Mouse (Mus musculus): ENCODE results near the gene Ctnna2. TPM values are rescaled to one million over a fixed set of nuclear protein-coding genes. Genes with fewer than 3 reads are reported as not detected.
A peak's percentile ranks its signal among the peaks of the same experiment; 100 is the strongest.

The Ctnna2 gene
- polyA plus RNA-seq, 1 experiment, result 86.0 TPM

DNA sequence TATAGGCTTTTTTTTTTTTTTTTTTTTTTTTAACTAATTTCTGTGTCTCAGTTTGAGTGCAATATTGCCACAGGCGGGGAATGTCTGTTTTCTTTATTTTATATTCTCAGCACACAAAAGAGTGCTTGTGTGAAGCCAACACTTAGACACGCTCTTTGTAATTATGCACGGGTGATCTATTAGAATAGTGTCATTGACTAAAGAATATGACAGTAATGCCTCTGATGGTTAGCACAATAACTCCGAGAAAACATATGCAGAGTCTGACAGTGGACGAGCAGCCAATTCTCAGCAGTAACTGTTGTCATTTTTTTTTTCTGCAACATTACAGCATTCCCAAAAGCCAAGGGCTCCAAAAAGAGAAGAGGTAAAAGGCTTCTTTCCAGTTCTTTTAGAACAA, 234.1 kb downstream of the Ctnna2 start:
- no peak overlapping the region for H3K27ac ChIP-seq (ENCODE audit: insufficient read depth, low read length)
- no peaks in the 10 kb centered on the region for H3K4me1 ChIP-seq (ENCODE audit: control insufficient read depth, insufficient read depth, low read length)
- TF ChIP-seq CTCF (IDR thresholded peaks at IDR 0.05; ENCODE audit: extremely low read depth, insufficient read depth, low read length) (no peak), POLR2A (IDR thresholded peaks at IDR 0.05; ENCODE audit: extremely low read depth, insufficient read depth, low read length) (no peak)
- H3K4me3 ChIP-seq (ENCODE audit: insufficient read depth, low read length), result no peak overlapping the region

- Histone ChIP-seq H3K4me3 (ENCODE audit: insufficient read depth, low read length) (no peak overlapping the region), H3K4me1 (ENCODE audit: control insufficient read depth, insufficient read depth, low read length) (peaks cover 1% of the 10 kb centered on the region; the same call in 1 of the 2 replicates), H3K27ac (ENCODE audit: insufficient read depth, low read length) (no peak overlapping the region)
- TF ChIP-seq POLR2A (IDR thresholded peaks at IDR 0.05; ENCODE audit: extremely low read depth, insufficient read depth, low read length) (no peak), CTCF (IDR thresholded peaks at IDR 0.05; ENCODE audit: extremely low read depth, insufficient read depth, low read length) (no peak)
These were observed 235.8 kb downstream of the Ctnna2 start for GRCm38 (mm10) chr6:77743651-77744050.

GRCm38 (mm10) chr6:77742988-77743387, 236.5 kb downstream of the Ctnna2 start:
- no peak for TF ChIP-seq CTCF (IDR thresholded peaks at IDR 0.05; ENCODE audit: extremely low read depth, insufficient read depth, low read length)
- TF ChIP-seq POLR2A (IDR thresholded peaks at IDR 0.05; ENCODE audit: extremely low read depth, insufficient read depth, low read length), result no peak
- Histone ChIP-seq H3K27ac (ENCODE audit: insufficient read depth, low read length) (no peak overlapping the region), H3K4me1 (ENCODE audit: control insufficient read depth, insufficient read depth, low read length) (peaks cover 2% of the 10 kb centered on the region; the same call in 1 of the 2 replicates), H3K4me3 (ENCODE audit: insufficient read depth, low read length) (no peak overlapping the region)

GRCm38 (mm10) chr6:77738640-77739039, 240.9 kb downstream of the Ctnna2 start:
- no peak overlapping the region for H3K4me3 ChIP-seq (ENCODE audit: insufficient read depth, low read length)
- TF ChIP-seq POLR2A (IDR thresholded peaks at IDR 0.05; ENCODE audit: extremely low read depth, insufficient read depth, low read length) (no peak), CTCF (IDR thresholded peaks at IDR 0.05; ENCODE audit: extremely low read depth, insufficient read depth, low read length) (no peak)
- H3K4me1 ChIP-seq (ENCODE audit: control insufficient read depth, insufficient read depth, low read length), result peaks cover 2% of the 10 kb centered on the region; the same call in 1 of the 2 replicates
- no peak overlapping the region for H3K27ac ChIP-seq (ENCODE audit: insufficient read depth, low read length)

GRCm38 (mm10) chr6:77724952-77725299, 254.6 kb downstream of the Ctnna2 start:
- H3K27ac ChIP-seq (ENCODE audit: insufficient read depth, low read length), result no peak overlapping the region

GRCm38 (mm10) chr6:77724042-77724951, 255.2 kb downstream of the Ctnna2 start:
- H3K4me1 ChIP-seq (ENCODE audit: control insufficient read depth, insufficient read depth, low read length), result peaks cover 3% of the 10 kb centered on the region; the same call in 1 of the 2 replicates
- no peak overlapping the region for H3K27ac ChIP-seq (ENCODE audit: insufficient read depth, low read length)
- TF ChIP-seq CTCF (IDR thresholded peaks at IDR 0.05; ENCODE audit: extremely low read depth, insufficient read depth, low read length) (no peak), POLR2A (IDR thresholded peaks at IDR 0.05; ENCODE audit: extremely low read depth, insufficient read depth, low read length) (no peak)
- no peak overlapping the region for H3K4me3 ChIP-seq (ENCODE audit: insufficient read depth, low read length)

More at GRCm38 (mm10) chr6:77724952-77725299, 254.6 kb downstream of the Ctnna2 start:
- Histone ChIP-seq H3K4me1 (ENCODE audit: control insufficient read depth, insufficient read depth, low read length) (peaks cover 3% of the 10 kb centered on the region; the same call in 1 of the 2 replicates), H3K4me3 (ENCODE audit: insufficient read depth, low read length) (no peak overlapping the region)
- TF ChIP-seq CTCF (IDR thresholded peaks at IDR 0.05; ENCODE audit: extremely low read depth, insufficient read depth, low read length) (no peak), POLR2A (IDR thresholded peaks at IDR 0.05; ENCODE audit: extremely low read depth, insufficient read depth, low read length) (no peak)

DNA sequence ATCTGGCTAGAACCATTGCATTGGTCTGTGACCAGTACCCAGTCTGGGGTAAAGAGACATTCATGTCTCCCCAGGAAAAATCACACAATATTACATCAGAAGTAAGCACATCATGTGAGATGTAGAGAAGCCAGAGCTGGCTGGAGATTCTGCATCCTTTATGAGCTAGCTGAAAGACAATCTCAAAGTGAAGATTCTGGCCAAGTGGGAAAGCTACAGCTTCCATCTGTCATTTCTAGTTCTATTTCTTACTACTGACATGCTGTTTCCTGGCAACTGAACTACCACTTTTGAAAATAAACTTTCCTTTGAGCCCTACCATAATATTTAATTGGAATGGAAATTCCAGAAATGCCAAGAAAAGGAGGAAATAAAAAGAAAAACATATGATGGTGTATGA, 285.4 kb downstream of the Ctnna2 start:
- Histone ChIP-seq H3K4me3 (ENCODE audit: insufficient read depth, low read length) (no peak overlapping the region), H3K27ac (ENCODE audit: insufficient read depth, low read length) (peak overlapping the region; percentile 93), H3K4me1 (ENCODE audit: control insufficient read depth, insufficient read depth, low read length) (peaks cover 3% of the 10 kb centered on the region; the same call in 1 of the 2 replicates)
- TF ChIP-seq CTCF (IDR thresholded peaks at IDR 0.05; ENCODE audit: extremely low read depth, insufficient read depth, low read length) (no peak), POLR2A (IDR thresholded peaks at IDR 0.05; ENCODE audit: extremely low read depth, insufficient read depth, low read length) (no peak)

DNA sequence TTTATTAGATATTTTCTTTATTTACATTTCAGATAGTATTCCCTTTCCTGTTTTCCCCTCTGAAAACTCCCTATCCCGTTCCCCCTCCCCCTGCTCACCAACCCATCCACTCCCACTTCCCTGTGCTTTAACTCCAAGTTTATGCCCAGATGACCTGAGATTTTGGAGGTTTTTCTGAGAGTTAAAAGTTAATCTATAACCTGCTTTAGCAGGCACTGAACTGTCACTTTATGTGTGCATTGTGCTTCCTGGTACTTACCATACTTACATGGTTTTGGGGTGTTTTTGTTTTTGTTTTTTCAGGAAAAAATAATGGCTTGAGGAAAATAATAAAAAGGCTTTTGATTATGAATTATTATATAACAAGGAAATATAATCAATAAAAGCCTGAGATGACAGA, 292.3 kb downstream of the Ctnna2 start:
- TF ChIP-seq CTCF (IDR thresholded peaks at IDR 0.05; ENCODE audit: extremely low read depth, insufficient read depth, low read length), result no peak
- no peak for TF ChIP-seq POLR2A (IDR thresholded peaks at IDR 0.05; ENCODE audit: extremely low read depth, insufficient read depth, low read length)
- Histone ChIP-seq H3K4me1 (ENCODE audit: control insufficient read depth, insufficient read depth, low read length) (no peaks in the 10 kb centered on the region), H3K4me3 (ENCODE audit: insufficient read depth, low read length) (no peak overlapping the region), H3K27ac (ENCODE audit: insufficient read depth, low read length) (no peak overlapping the region)

DNA sequence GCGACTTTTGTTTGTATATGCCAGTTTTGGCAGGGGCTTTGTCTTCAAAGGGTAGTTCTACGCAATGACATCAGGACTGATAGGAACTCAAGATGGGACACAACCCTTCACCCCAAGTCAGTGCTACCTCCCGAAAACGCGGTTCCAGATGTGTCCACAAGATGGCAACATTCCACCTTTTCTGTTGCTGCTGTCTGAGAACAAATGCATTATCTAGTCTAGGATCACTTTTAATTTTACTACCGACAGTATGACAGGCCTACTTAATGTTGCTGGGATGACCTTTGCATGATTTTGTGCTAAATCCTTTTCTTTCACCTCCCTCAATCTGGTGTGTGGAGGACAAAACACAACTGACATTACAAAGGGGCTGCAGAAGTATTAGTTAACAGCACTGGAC, 329.4 kb downstream of the Ctnna2 start:
- TF ChIP-seq POLR2A (IDR thresholded peaks at IDR 0.05; ENCODE audit: extremely low read depth, insufficient read depth, low read length) (no peak), CTCF (IDR thresholded peaks at IDR 0.05; ENCODE audit: extremely low read depth, insufficient read depth, low read length) (peak; percentile 84)
- Histone ChIP-seq H3K4me1 (ENCODE audit: control insufficient read depth, insufficient read depth, low read length) (no peaks in the 10 kb centered on the region), H3K4me3 (ENCODE audit: insufficient read depth, low read length) (no peak overlapping the region), H3K27ac (ENCODE audit: insufficient read depth, low read length) (no peak overlapping the region)

DNA sequence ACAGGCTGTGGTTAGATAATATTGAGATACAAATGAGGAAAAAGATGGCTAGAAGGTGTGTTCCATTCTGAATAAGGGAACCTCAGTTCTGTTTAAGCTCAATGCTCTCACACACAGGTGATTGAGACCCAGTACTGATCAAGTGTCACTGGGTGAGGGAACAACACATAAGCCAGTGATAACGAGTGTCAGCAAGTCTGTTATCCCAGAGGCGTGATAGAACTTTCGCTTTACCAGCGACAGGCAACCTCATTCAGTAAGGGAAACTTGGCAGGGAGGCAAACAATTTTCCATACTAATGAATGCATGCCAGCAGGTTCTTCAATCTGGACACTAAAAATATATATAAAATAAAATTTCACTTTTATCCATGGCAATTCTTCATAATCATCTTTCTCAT, 334.9 kb downstream of the Ctnna2 start:
- Histone ChIP-seq H3K4me3 (ENCODE audit: insufficient read depth, low read length) (no peak overlapping the region), H3K27ac (ENCODE audit: insufficient read depth, low read length) (no peak overlapping the region), H3K4me1 (ENCODE audit: control insufficient read depth, insufficient read depth, low read length) (peaks cover 2% of the 10 kb centered on the region; the same call in 1 of the 2 replicates)
- TF ChIP-seq CTCF (IDR thresholded peaks at IDR 0.05; ENCODE audit: extremely low read depth, insufficient read depth, low read length) (no peak), POLR2A (IDR thresholded peaks at IDR 0.05; ENCODE audit: extremely low read depth, insufficient read depth, low read length) (no peak)
